29 mouse cellular contexts compared by ENCODE assay signal in genomic region chr17:44609356-44609755, GRCm38 (mm10).
DNase-seq lines count a peak whose midpoint lies in the region; ATAC-seq lines count a peak whose summit lies in the region.
"Had no signal": no experiment of that assay in that cellular context is flagged by ENCODE, and none has a peak within 500 bp of the region (broad histone marks: within the 10 kb centered on the region; RNA-seq: fewer than 3 reads in every experiment).

No protein-coding gene starts in this region.

- H3K9ac ChIP-seq in heart, embryonic 12.5 days = no peak overlapping the region
- H3K9ac ChIP-seq in heart, embryonic 11.5 days (ENCODE audit: low read depth, low read length) = no peak overlapping the region
- H3K9ac ChIP-seq in embryonic facial prominence, embryonic 15.5 days = no peak overlapping the region
- H3K9ac ChIP-seq: embryonic facial prominence, embryonic 12.5 days; forebrain, embryonic 13.5 days; heart, embryonic 15.5 days; hindbrain, embryonic 13.5 days had no signal

- H3K4me2 ChIP-seq in heart, embryonic 12.5 days = peak overlapping the region; percentile 13; the same call in 1 of the 2 replicates
- no peak overlapping the region for H3K4me2 ChIP-seq in heart, embryonic 11.5 days
- no peak overlapping the region for H3K4me2 ChIP-seq in embryonic facial prominence, embryonic 15.5 days (replicated peaks)
- H3K4me2 ChIP-seq: embryonic facial prominence, embryonic 12.5 days; forebrain, embryonic 13.5 days; heart, embryonic 15.5 days; hindbrain, embryonic 13.5 days had no signal

- H3K27me3 ChIP-seq in heart, embryonic 12.5 days (replicated peaks) = 0 out of 2 replicates have a peak, but pooled peaks cover 10% of the 10 kb centered on the region
- H3K27me3 ChIP-seq in heart, embryonic 11.5 days (ENCODE audit: control insufficient read depth, insufficient read depth, low read length) = no peaks in the 10 kb centered on the region
- no peaks in the 10 kb centered on the region for H3K27me3 ChIP-seq in embryonic facial prominence, embryonic 15.5 days
- H3K27me3 ChIP-seq: forebrain, embryonic 13.5 days; heart, embryonic 15.5 days; hindbrain, embryonic 13.5 days had no signal

- no peak overlapping the region for H3K4me3 ChIP-seq in heart, embryonic 12.5 days
- no peak overlapping the region for H3K4me3 ChIP-seq in heart, embryonic 11.5 days (ENCODE audit: low read depth, low read length)
- no peak overlapping the region for H3K4me3 ChIP-seq in embryonic facial prominence, embryonic 15.5 days (replicated peaks)
- H3K4me3 ChIP-seq: embryonic facial prominence, embryonic 12.5 days; forebrain, embryonic 10.5 days; forebrain, embryonic 13.5 days; heart, adult 2 months; heart, embryonic 10.5 days; heart, embryonic 15.5 days; hindbrain, embryonic 10.5 days; hindbrain, embryonic 13.5 days had no signal

- peak; percentile 52 for DNase-seq in CD4-positive helper T cell, adult 2 months (ENCODE audit: low read depth, low spot score)
- no peak for DNase-seq in embryo, embryonic 9.5 days (ENCODE audit: extremely low spot score)
- no peak for DNase-seq in lung, postnatal 4 days
- DNase-seq: adrenal gland, adult 8-10 months; adrenal gland, postnatal 25 days; B cell, adult 2 months; cerebellum, adult 11-12 months; cerebellum, adult 8-10 months; cerebellum, postnatal 10 days; cerebellum, postnatal 36 days; embryo, embryonic 11 days; gastrocnemius, postnatal 10 days; gastrocnemius, postnatal 36 days; heart, adult 2 months; heart, postnatal 10 days; heart, postnatal 36 days had no signal

- peaks cover 6% of the 10 kb centered on the region; the same call in 1 of the 2 replicates for H3K4me1 ChIP-seq in heart, embryonic 12.5 days (replicated peaks)
- 0 out of 2 replicates have a peak, but pooled peaks cover 3% of the 10 kb centered on the region for H3K4me1 ChIP-seq in heart, embryonic 11.5 days (ENCODE audit: control insufficient read depth, insufficient read depth, low read length)
- peaks cover 15% of the 10 kb centered on the region for H3K4me1 ChIP-seq in embryonic facial prominence, embryonic 15.5 days
- H3K4me1 ChIP-seq: heart, embryonic 15.5 days had no signal

- WGBS in heart, embryonic 12.5 days = 60% methylated on average over 10 of the region's 10 CpGs
- WGBS in heart, embryonic 11.5 days (ENCODE audit: insufficient replicate concordance) = 61% methylated on average over 10 of the region's 10 CpGs
- WGBS in embryonic facial prominence, embryonic 15.5 days = 71% methylated on average over 10 of the region's 10 CpGs

- ATAC-seq in heart, embryonic 12.5 days (ENCODE audit: insufficient number of reproducible peaks, low FRiP score) = no peak
- no peak for ATAC-seq in heart, embryonic 11.5 days (replicated peaks; ENCODE audit: insufficient number of reproducible peaks, low FRiP score, low TSS enrichment)
- no peak for ATAC-seq in embryonic facial prominence, embryonic 15.5 days (ENCODE audit: insufficient number of reproducible peaks, low FRiP score, low TSS enrichment, low read depth)
- ATAC-seq: forebrain, embryonic 13.5 days; forebrain, embryonic 16.5 days; hindbrain, embryonic 16.5 days; intestine, postnatal 0 days had no signal

- H3K36me3 ChIP-seq in heart, embryonic 12.5 days = no peaks in the 10 kb centered on the region
- H3K36me3 ChIP-seq in heart, embryonic 11.5 days (ENCODE audit: control insufficient read depth, insufficient read depth, low read length) = no peaks in the 10 kb centered on the region
- peaks cover 3% of the 10 kb centered on the region; the same call in 1 of the 2 replicates for H3K36me3 ChIP-seq in embryonic facial prominence, embryonic 15.5 days
- H3K36me3 ChIP-seq: forebrain, embryonic 10.5 days; heart, embryonic 10.5 days; heart, embryonic 15.5 days; hindbrain, embryonic 10.5 days; hindbrain, embryonic 13.5 days had no signal

- no peaks in the 10 kb centered on the region for H3K9me3 ChIP-seq in heart, embryonic 12.5 days (replicated peaks)
- no peaks in the 10 kb centered on the region for H3K9me3 ChIP-seq in heart, embryonic 11.5 days (replicated peaks; ENCODE audit: control insufficient read depth, low read length)
- no peaks in the 10 kb centered on the region for H3K9me3 ChIP-seq in embryonic facial prominence, embryonic 15.5 days (replicated peaks)
- H3K9me3 ChIP-seq: embryonic facial prominence, embryonic 12.5 days; forebrain, embryonic 10.5 days; forebrain, embryonic 13.5 days; heart, embryonic 10.5 days; heart, embryonic 15.5 days; hindbrain, embryonic 10.5 days; hindbrain, embryonic 13.5 days had no signal

- H3K27ac ChIP-seq in heart, embryonic 12.5 days (ENCODE audit: poor library complexity, severe bottlenecking) = no peak overlapping the region
- no peak overlapping the region for H3K27ac ChIP-seq in heart, embryonic 11.5 days (ENCODE audit: low read depth, low read length)
- H3K27ac ChIP-seq in embryonic facial prominence, embryonic 15.5 days (replicated peaks) = peak overlapping the region; percentile 17; the same call in 1 of the 2 replicates
- H3K27ac ChIP-seq: embryonic facial prominence, embryonic 12.5 days; forebrain, embryonic 10.5 days; forebrain, embryonic 13.5 days; heart, adult 2 months; heart, embryonic 10.5 days; heart, embryonic 15.5 days; hindbrain, embryonic 10.5 days; hindbrain, embryonic 13.5 days had no signal
